Mouse (Mus musculus) left cerebral cortex, postnatal 10 days (tissue): ENCODE data around the gene Mybpc2. TPM values are rescaled to one million over a fixed set of nuclear protein-coding genes. Genes with fewer than 3 reads are reported as not detected.

ENCODE experiments used
- DNase-seq, 2 experiments: peaks; one replicate each; pipeline ENCODE4 v3.0.0; 2021 to 2022; ENCODE audit warnings: low spot score in 2 of 2, mixed read lengths in 1 of 2; ENCODE audit errors: extremely low spot score in 1 of 2
- intact Hi-C: fragments of 180-260 bp; cut with DNase I; formaldehyde crosslinking; loops from one replicate; pipeline ENCODE4 v1.15.1; 2025
- microRNA-seq: library from miRNA; unstranded; fragments of <30 nt; microRNA quantifications from one replicate; pipeline ENCODE4 v1.2.0, GENCODE M21; 2022
- total RNA-seq, 2 experiments: library from RNA; stranded (reverse); gene quantifications; 2 replicates each; pipeline ENCODE4 v1.2.3; 2021

Gene Mybpc2
- total RNA-seq, 2 experiments from 2014 or later = 0.09 to 0.53 TPM

DNA sequence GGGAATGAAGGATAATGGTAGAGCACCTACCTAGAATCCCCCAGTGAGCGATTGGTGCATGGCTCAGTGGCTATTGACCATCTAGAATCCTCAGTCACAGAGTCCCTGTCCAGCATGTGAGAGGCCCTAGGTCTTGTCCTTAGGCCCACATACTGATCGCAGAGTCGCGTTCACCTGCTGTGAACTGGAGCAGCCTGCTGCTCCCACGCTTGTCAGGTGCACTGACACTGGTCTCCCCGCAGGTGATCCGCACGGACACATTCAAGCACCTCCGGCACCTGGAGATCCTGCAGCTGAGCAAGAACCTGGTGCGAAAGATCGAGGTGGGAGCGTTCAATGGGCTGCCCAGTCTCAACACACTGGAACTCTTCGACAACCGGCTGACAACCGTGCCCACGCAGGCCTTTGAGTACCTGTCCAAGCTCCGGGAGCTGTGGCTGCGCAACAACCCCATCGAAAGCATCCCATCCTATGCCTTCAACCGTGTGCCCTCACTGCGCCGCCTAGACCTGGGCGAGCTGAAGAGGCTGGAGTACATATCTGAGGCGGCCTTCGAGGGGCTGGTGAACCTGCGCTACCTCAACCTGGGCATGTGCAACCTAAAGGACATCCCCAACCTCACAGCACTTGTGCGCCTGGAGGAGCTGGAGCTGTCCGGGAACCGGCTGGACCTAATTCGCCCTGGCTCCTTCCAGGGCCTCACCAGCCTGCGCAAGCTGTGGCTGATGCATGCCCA, 63.5 kb downstream of the Mybpc2 start:
- no peak for DNase-seq
- intact Hi-C loops = no loop called here

DNA sequence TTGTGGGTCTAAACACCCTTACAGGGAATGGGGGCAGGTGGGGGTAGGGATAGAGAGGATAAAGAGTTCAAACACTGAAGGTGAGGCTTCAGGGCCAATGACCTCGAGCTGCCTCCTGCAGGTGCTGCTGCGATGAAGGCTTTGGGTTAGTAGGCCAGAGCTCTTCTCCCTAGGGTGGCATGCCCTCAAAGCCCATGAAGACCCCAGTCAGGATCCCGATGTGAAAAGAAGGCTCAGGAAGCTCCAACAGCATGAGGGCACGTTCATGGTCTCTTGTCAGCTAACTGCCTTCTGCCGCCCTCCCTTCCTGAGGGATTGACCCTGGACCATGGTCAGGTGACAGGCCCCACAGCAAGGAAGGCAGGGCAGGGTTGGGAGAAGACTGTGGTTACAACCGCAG, 64.4 kb downstream of the Mybpc2 start:
- intact Hi-C loops = no loop called here
- no peak for DNase-seq

DNA sequence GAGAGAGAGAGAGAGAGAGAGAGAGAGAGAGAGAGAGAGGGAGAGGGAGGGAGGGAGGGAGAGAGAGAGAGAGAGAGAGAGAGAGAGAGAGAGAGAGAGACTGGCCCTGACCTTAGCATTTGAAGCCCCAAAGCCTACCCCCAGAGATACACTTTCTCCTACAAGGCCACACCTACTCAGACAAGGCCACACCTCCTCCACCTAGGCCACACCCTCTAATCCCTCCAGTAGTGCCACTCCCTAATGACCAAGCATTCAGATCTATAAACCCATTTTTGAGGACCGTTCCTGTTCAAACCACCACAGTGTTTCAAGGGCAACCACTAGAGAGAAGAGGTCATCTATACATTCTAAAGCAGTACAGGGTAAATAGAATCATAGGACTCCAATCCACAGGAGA, 68.2 kb downstream of the Mybpc2 start:
- intact Hi-C loops = no loop called here
- peak in 1 of 2 experiments; percentile 12 for DNase-seq

DNA sequence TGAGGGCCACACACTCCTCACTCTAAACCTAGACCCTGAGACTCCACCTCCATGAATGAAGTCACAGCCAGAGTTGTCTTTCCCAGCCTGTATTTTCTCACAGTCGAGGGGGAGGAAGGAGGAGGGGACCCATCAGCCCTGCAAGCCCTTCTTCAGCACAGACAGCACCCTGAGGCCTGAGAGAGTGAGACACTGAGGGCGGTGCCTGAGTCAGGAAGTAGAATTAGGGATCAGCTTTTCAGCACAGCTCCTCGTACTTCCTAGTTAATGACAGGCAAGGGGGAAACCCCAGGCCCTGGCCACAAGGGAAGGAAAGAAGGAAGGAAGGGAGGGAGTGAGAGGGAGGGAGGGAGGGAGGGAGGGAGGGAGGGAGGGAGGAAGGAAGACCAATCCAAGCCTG, 71.2 kb downstream of the Mybpc2 start:
- intact Hi-C loops = no loop called here
- peak in 1 of 2 experiments; percentile 28 for DNase-seq

Small RNAs within 50 kb of the gene (microRNA-seq; reads per million reads assigned to microRNA genes)
- gene Mir7052 (4.3 reads per million, percentile 15 among the genes with 10 or more reads in this experiment), gene Mir7053 (0.86 reads per million)

Other genes with a start within 250 kb of the Mybpc2 start
- gene Clec11a, start 217.8 kb downstream of the Mybpc2 start, total RNA-seq = 1 to 10 TPM; 2.5 to 2.8 TPM
- gene Shank1, start 214.4 kb downstream of the Mybpc2 start, total RNA-seq = 100 to 1,000 TPM; 423 to 432 TPM
- gene Syt3, start 140.6 kb downstream of the Mybpc2 start, total RNA-seq = 10 to 100 TPM; 77.1 to 78.3 TPM
- 1 to 10 TPM; 2.1 to 2.9 TPM for gene 1700008O03Rik, start 138.8 kb downstream of the Mybpc2 start, total RNA-seq
- gene Lrrc4b, start 95.6 kb downstream of the Mybpc2 start, total RNA-seq = 100 to 1,000 TPM; 311 to 323 TPM
- 10 to 100 TPM; 14.7 to 18.0 TPM for gene Aspdh, start 59.3 kb downstream of the Mybpc2 start, total RNA-seq
- 10 to 100 TPM; 36.3 to 37.4 TPM for gene Josd2, start 56.7 kb downstream of the Mybpc2 start, total RNA-seq
- gene Emc10, start 28.1 kb downstream of the Mybpc2 start, total RNA-seq = 100 to 1,000 TPM; 143 to 144 TPM
- 10 to 100 TPM; 24.4 to 26.8 TPM for gene Fam71e1, start 28.1 kb downstream of the Mybpc2 start, total RNA-seq
- under 1 TPM in 1 of 2 experiments, not detected in 1; 0.13 TPM for gene Spib, start 7.4 kb upstream of the Mybpc2 start, total RNA-seq
- gene Pold1, start 24.2 kb upstream of the Mybpc2 start, total RNA-seq = 1 to 10 TPM; 6.9 to 7.2 TPM
- 10 to 100 TPM; 49.6 to 53.6 TPM for gene Nr1h2, start 29.3 kb upstream of the Mybpc2 start, total RNA-seq
- gene Napsa, start 47.7 kb upstream of the Mybpc2 start, total RNA-seq = under 1 TPM in 1 of 2 experiments, not detected in 1; 0.32 TPM
- 10 to 100 TPM; 48.5 to 55.4 TPM for gene Kcnc3, start 66.0 kb upstream of the Mybpc2 start, total RNA-seq
- 1 to 10 TPM; 9.1 to 9.7 TPM for gene Myh14, start 146.2 kb upstream of the Mybpc2 start, total RNA-seq
- gene Izumo2, start 184.1 kb upstream of the Mybpc2 start, total RNA-seq = not detected
- gene Vrk3, start 223.8 kb upstream of the Mybpc2 start, total RNA-seq = 10 to 100 TPM; 24.5 to 30.8 TPM
- gene Zfp473, start 226.4 kb upstream of the Mybpc2 start, total RNA-seq = under 1 TPM; 0.79 to 0.81 TPM